Mouse (Mus musculus): ENCODE data around the gene Olfr1487.
"Not testable (repeated sequence)": the region's sequence is repeated elsewhere in the genome, so short reads cannot be mapped to it uniquely, and the experiment has no call there.

Gene Olfr1487

DNA sequence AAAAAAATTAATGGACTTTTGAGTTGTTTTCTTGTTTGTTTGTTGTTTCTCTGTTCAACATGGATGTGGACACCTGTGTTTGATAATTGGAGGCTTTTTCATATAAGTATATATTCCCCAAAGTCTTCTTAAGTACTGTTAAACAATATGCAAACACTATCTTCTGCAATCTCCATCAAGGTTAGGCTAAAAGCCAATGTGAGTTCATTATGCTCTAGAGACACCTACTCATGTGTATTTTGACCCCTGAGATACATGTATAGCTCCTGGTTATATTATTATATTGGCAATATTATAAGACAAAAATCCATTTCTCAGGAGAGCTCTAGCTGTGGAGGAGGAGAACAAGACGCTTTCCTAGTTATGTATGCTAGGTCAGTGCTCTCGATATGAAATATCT, at the start of gene Olfr1487:
Gene Olfr1487 (plus strand): TSS at position 301 of the 400 bp plus-strand sequence.
- DNase-seq (ENCODE audit: low spot score in 2 of 2): not testable (repeated sequence)

DNA sequence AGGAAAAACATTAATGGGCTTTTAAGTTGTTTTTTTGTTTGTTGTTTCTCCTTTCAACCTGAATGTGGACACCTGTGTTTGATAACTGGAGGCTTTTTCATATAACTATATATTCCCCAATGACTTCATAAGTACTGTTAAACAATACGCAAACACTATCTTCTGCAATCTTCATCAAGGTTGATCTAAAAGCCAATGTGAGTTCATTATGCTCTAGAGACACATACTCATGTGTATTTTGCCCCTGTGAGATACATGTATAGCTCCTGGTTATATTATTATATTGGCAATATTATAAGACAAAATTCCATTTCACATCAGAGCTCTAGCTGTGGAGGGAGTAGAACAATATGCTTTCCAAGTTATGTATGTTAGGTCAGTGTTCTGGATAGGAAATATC, 34.0 kb upstream of the Olfr1487 start, which contains the start of gene Olfr1484:
Gene Olfr1484 (plus strand): TSS at position 301 of the 400 bp plus-strand sequence.
- no peak for DNase-seq (ENCODE audit: low spot score in 2 of 2)

DNA sequence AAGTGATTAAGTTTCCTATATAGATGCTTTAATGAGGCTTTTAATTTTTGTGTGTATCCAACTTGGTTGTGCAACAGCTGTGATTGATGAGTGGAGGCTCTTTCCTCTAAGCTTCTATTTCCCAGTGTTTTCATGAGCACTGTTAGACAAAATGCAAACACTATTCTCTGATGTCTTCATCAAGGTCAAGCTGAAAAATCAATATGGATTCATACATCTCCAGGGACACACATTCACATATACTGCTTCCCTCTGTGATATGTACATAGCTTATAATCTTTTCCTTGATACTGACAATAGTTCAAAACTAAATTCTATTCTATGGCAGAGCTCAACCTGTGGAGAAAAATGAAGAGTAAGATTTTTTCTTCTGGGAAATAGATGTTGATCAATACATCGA, 14.1 kb downstream of the Olfr1487 start, which contains the start of gene Olfr1489:
Gene Olfr1489 (plus strand): TSS at position 301 of the 400 bp plus-strand sequence.
- DNase-seq (ENCODE audit: low spot score in 2 of 2): no peak

DNA sequence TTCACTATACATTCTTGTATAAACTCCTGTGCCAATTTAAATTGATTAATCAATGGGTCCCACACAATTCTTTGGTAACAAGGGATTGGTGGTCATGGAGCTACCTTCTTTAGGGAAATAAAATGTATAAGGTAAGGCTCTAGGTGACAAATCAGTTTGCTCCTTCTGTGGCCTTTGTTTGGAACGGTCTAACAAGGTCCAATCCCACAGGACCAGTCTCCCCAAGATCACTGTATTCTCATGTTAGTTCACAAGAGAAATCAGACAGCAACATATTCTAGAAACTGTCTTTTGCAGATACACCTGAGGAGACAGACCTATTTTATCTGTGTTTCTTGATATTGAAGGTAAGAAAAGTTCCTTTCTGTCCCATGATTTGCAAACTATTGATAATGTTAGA, 33.6 kb downstream of the Olfr1487 start, which contains the start of gene Olfr1490:
Gene Olfr1490 (plus strand): TSS at position 301 of the 400 bp plus-strand sequence.
- no peak for DNase-seq (ENCODE audit: low spot score in 2 of 2)

All from spleen, postnatal 4 days (tissue).